Mouse (Mus musculus) small intestine, adult 2 months (tissue): ENCODE results near the gene Zfp13. TPM values are rescaled to one million over a fixed set of nuclear protein-coding genes. Genes with fewer than 3 reads are reported as not detected.

Experiments
- H3K27ac ChIP-seq: fragments of 200-500 bp; 2 replicates; pipeline ENCODE4 v1.5.1; 2012; ENCODE audit warnings: low read depth, low read length, control low read depth, inconsistent platforms; ENCODE audit not compliant: insufficient read depth
- H3K27me3 ChIP-seq: fragments of 200-500 bp; 2 replicates; pipeline ENCODE4 v1.6.1; 2012; ENCODE audit warnings: mild to moderate bottlenecking, moderate library complexity, low read length, inconsistent platforms; ENCODE audit not compliant: control insufficient read depth, insufficient read depth
- H3K36me3 ChIP-seq: fragments of 200-500 bp; 2 replicates; pipeline ENCODE4 v1.6.1; 2012; ENCODE audit warnings: mild to moderate bottlenecking, low read length, control low read depth, inconsistent platforms; ENCODE audit not compliant: control insufficient read depth, insufficient read depth
- H3K4me1 ChIP-seq: fragments of 200-500 bp; 2 replicates; pipeline ENCODE4 v1.6.1; 2012; ENCODE audit warnings: low read length, inconsistent platforms, mixed read lengths; ENCODE audit not compliant: control insufficient read depth, insufficient read depth, insufficient read length
- H3K4me3 ChIP-seq: fragments of 200-500 bp; 2 replicates; pipeline ENCODE4 v1.5.1; 2012; ENCODE audit warnings: low read depth, mild to moderate bottlenecking, control low read depth, inconsistent platforms, low read length, moderate library complexity
- CTCF ChIP-seq: fragments of 200-500 bp; IDR thresholded peaks from 2 replicates; pipeline ENCODE4 v1.5.1; 2012; ENCODE audit warnings: low read depth, mild to moderate bottlenecking, control low read depth, inconsistent platforms, low read length, moderate library complexity, mixed read lengths; ENCODE audit not compliant: insufficient replicate concordance, insufficient read length; ENCODE audit errors: extremely low read depth
- POLR2A ChIP-seq: fragments of 200-500 bp; IDR thresholded peaks from 2 replicates; pipeline ENCODE4 v1.6.1; 2012; ENCODE audit warnings: low read depth, mild to moderate bottlenecking, control low read depth, inconsistent platforms, low read length, moderate library complexity
- WGBS: fragments of 180-500 bp; shearing (Covaris S2); methylation state at CpG from one replicate; pipeline ENCODE4 v1.1.7; 2018; 5-methylcytosine and 5-hydroxymethylcytosine counted together
- polyA plus RNA-seq: library from polyadenylated mRNA; depleted of rRNA; stranded (reverse); fragments of >200 nt; gene quantifications from 2 replicates; pipeline ENCODE4 v1.2.3, GENCODE M21; 2012

Gene Zfp13
- polyA plus RNA-seq, 1 experiment, result 6.8 TPM

GRCm38 (mm10) chr17:23617087-23617486, 17.8 kb upstream of the Zfp13 start:
- 21% methylated on average over 9 of the region's 9 CpGs for WGBS

GRCm38 (mm10) chr17:23610361-23610800, 11.1 kb upstream of the Zfp13 start:
- H3K4me3 ChIP-seq, result peak overlapping the region; percentile 11; the same call in 1 of the 2 replicates
- H3K36me3 ChIP-seq, result no peaks in the 10 kb centered on the region
- no peak overlapping the region for H3K27ac ChIP-seq
- no peaks in the 10 kb centered on the region for H3K27me3 ChIP-seq
- WGBS, result 63% methylated on average over 28 of the region's 28 CpGs
- TF ChIP-seq CTCF (peak; percentile 79), POLR2A (no peak)
- H3K4me1 ChIP-seq, result no peaks in the 10 kb centered on the region

More at GRCm38 (mm10) chr17:23617087-23617486, 17.8 kb upstream of the Zfp13 start:
- H3K4me1 ChIP-seq, result no peaks in the 10 kb centered on the region
- H3K27me3 ChIP-seq, result peaks cover 4% of the 10 kb centered on the region; the same call in 1 of the 2 replicates
- no peak overlapping the region for H3K4me3 ChIP-seq
- no peaks in the 10 kb centered on the region for H3K36me3 ChIP-seq
- TF ChIP-seq POLR2A (no peak), CTCF (no peak)
- H3K27ac ChIP-seq, result no peak overlapping the region

GRCm38 (mm10) chr17:23609612-23610011, 10.3 kb upstream of the Zfp13 start:
- Histone ChIP-seq H3K27me3 (no peaks in the 10 kb centered on the region), H3K4me3 (no peak overlapping the region), H3K4me1 (no peaks in the 10 kb centered on the region), H3K36me3 (no peaks in the 10 kb centered on the region), H3K27ac (no peak overlapping the region)
- WGBS, result 92% methylated on average over 24 of the region's 24 CpGs
- TF ChIP-seq CTCF, result no peak
- no peak for TF ChIP-seq POLR2A

GRCm38 (mm10) chr17:23605220-23605619, 5.9 kb upstream of the Zfp13 start:
- H3K27ac ChIP-seq, result no peak overlapping the region
- TF ChIP-seq POLR2A (no peak), CTCF (no peak)
- 89% methylated on average over 8 of the region's 8 CpGs for WGBS
- H3K4me1 ChIP-seq, result no peaks in the 10 kb centered on the region
- H3K36me3 ChIP-seq, result no peaks in the 10 kb centered on the region
- no peaks in the 10 kb centered on the region for H3K27me3 ChIP-seq
- no peak overlapping the region for H3K4me3 ChIP-seq

- no peak overlapping the region for H3K27ac ChIP-seq
- no peaks in the 10 kb centered on the region for H3K36me3 ChIP-seq
- H3K4me3 ChIP-seq, result no peak overlapping the region
- TF ChIP-seq POLR2A, result no peak
- 0 out of 2 replicates have a peak, but pooled peaks have one; percentile 15 for TF ChIP-seq CTCF
- peaks cover 2% of the 10 kb centered on the region; the same call in 1 of the 2 replicates for H3K4me1 ChIP-seq
- WGBS, result 73% methylated on average over 7 of the region's 7 CpGs
- no peaks in the 10 kb centered on the region for H3K27me3 ChIP-seq
These were observed 5.1 kb upstream of the Zfp13 start for GRCm38 (mm10) chr17:23604394-23604793.

- Histone ChIP-seq H3K36me3 (no peaks in the 10 kb centered on the region), H3K4me3 (no peak overlapping the region), H3K27ac (no peak overlapping the region), H3K27me3 (no peaks in the 10 kb centered on the region), H3K4me1 (peaks cover 2% of the 10 kb centered on the region; the same call in 1 of the 2 replicates)
- TF ChIP-seq POLR2A, result no peak
- 68% methylated on average over 2 of the region's 2 CpGs for WGBS
These were observed 4.3 kb upstream of the Zfp13 start for GRCm38 (mm10) chr17:23603542-23603941.

GRCm38 (mm10) chr17:23603077-23603476, 3.8 kb upstream of the Zfp13 start:
- peaks cover 2% of the 10 kb centered on the region; the same call in 1 of the 2 replicates for H3K4me1 ChIP-seq
- no peaks in the 10 kb centered on the region for H3K36me3 ChIP-seq
- no peaks in the 10 kb centered on the region for H3K27me3 ChIP-seq
- no peak for TF ChIP-seq POLR2A
- TF ChIP-seq CTCF, result no peak
- no peak overlapping the region for H3K27ac ChIP-seq
- no peak overlapping the region for H3K4me3 ChIP-seq
- 55% methylated on average over 8 of the region's 8 CpGs for WGBS
